Mouse (Mus musculus) bone marrow, adult 2 months (tissue): ENCODE measurements around the gene Slc38a9.

Source experiments
- CTCF ChIP-seq: fragments of 200-500 bp; IDR thresholded peaks from 2 replicates; pipeline ENCODE4 v1.5.1; 2011; ENCODE audit warnings: low read length, control low read depth; ENCODE audit not compliant: control insufficient read depth, insufficient read depth
- POLR2A ChIP-seq: fragments of 200-500 bp; IDR thresholded peaks from 2 replicates; pipeline ENCODE4 v1.6.1; 2011; ENCODE audit warnings: low read depth, mild to moderate bottlenecking, control low read depth, low read length, borderline replicate concordance; ENCODE audit not compliant: control insufficient read depth

DNA sequence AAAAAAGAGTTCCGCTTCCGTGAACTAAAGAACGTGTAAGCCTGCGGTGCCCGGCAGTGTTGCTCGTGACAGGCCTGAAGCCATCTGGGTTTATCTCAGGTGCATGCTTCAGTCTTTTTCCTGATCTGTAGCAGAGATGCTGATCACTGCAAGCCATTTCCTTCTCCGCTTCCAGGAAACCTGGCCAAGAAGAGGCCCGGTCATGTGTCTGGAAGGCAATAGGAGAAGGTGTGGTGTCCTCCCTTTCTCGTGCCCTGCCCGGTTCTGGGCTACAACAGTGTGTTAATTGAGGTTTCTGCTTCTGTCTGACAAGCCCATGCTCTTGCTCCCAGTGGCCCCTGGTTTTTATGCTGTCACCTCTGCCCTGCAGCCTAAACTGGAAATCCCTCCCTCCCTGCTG, 115.3 kb downstream of the Slc38a9 start:
- TF ChIP-seq POLR2A (no peak), CTCF (no peak)
